Mouse (Mus musculus): ENCODE results near the gene Tnr. TPM values are rescaled to one million over a fixed set of nuclear protein-coding genes. Genes with fewer than 3 reads are reported as not detected.

Gene Tnr
- polyA plus RNA-seq, 1 experiment from 2014 or later, result 2.0 TPM

DNA sequence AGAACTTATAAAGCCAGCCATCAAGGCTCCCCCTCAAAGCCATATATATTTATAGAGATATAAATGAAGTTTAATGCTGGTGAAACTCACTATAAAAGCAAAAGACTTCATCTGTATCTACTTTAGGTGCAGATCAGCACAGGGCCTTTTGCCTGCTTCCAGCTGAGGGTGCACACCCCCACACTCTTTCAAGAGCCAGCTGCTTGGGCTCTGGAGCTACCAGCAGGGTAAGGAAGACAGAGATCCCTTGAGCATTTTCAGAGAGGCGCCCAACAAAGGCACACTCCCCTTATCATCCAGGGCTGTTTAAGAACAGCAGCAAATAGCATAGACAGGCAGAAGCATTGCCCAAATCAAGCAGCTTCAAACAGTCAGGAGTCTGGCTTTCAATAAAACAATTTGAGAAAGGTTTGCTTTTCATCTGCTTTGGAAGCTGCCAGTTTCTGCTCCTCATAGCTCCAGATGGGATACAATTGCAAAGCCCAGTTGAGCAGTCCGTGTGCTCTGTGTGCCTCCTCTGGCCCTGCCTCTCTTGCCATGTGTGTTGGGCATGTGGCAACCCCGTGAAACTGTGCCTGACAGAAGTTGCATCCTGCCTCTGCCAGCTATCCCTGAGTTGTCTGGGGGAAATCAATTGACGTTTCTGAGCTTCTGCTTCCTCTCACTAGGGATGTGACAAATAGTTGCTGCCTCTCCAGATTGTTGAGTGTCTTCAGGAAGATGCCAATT lies 9.4 kb downstream of the Tnr start:
- no peaks in the 10 kb centered on the region for H3K9me3 ChIP-seq
- no peak overlapping the region for H3K27ac ChIP-seq
- H3K9ac ChIP-seq, result no peak overlapping the region
- H3K4me3 ChIP-seq, result no peak overlapping the region
- 58% methylated on average over 4 of the region's 4 CpGs for WGBS
- no peak for ATAC-seq (ENCODE audit: low FRiP score, low read depth)
- H3K36me3 ChIP-seq, result no peaks in the 10 kb centered on the region
- no peak overlapping the region for H3K4me2 ChIP-seq (replicated peaks)
- H3K4me1 ChIP-seq, result peaks cover 9% of the 10 kb centered on the region; the same call in 1 of the 2 replicates
- no peaks in the 10 kb centered on the region for H3K27me3 ChIP-seq (replicated peaks)

DNA sequence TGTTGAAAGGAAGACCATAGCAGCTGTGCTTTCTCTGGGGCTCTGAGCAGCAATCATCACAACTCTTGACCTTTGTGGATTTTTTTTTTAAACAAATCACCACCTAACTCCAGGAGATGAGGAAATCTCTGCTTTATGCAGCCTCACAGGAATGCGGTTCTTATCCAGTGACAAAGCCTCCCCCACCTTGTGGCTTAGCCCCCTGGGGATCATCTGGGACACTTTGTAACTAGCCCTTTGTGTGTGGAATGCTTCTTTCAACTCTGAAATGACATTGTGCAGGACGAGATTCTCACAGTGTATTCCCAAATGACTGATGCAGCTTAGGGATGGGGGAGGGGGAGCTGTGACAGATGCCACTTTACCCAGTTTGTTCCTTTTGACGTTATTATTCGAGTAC lies 12.0 kb downstream of the Tnr start:
- Histone ChIP-seq H3K9me3 (no peaks in the 10 kb centered on the region), H3K4me3 (no peak overlapping the region), H3K9ac (no peak overlapping the region), H3K27ac (no peak overlapping the region), H3K4me1 (peaks cover 9% of the 10 kb centered on the region; the same call in 1 of the 2 replicates), H3K36me3 (no peaks in the 10 kb centered on the region), H3K27me3 (replicated peaks) (no peaks in the 10 kb centered on the region), H3K4me2 (replicated peaks) (no peak overlapping the region)
- no peak for ATAC-seq (ENCODE audit: low FRiP score, low read depth)
- 12% methylated on average over 4 of the region's 4 CpGs for WGBS

DNA sequence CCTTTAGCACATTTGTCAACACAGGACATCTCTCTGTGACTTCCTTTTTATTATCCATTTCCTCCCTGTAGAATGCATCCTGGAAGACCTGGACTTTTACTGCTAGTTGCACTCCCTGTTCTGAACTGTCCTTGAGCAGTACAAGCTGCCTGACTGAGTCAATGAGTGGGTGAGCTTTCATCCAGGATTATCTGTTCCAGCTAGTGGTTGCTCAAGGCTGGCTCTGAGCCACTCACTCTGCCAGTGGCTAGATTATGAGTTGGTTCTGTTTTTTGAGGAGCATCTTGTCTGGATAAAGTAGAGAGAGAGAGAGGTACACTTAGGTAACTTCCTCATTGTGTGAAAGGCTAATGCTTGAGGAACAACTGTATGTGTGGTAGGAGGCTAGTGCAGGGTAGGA lies 14.0 kb downstream of the Tnr start:
- Histone ChIP-seq H3K4me2 (replicated peaks) (no peak overlapping the region), H3K4me3 (no peak overlapping the region), H3K9me3 (no peaks in the 10 kb centered on the region), H3K27me3 (replicated peaks) (no peaks in the 10 kb centered on the region), H3K27ac (no peak overlapping the region), H3K4me1 (peaks cover 9% of the 10 kb centered on the region; the same call in 1 of the 2 replicates), H3K36me3 (no peaks in the 10 kb centered on the region), H3K9ac (no peak overlapping the region)
- no peak for ATAC-seq (ENCODE audit: low FRiP score, low read depth)

DNA sequence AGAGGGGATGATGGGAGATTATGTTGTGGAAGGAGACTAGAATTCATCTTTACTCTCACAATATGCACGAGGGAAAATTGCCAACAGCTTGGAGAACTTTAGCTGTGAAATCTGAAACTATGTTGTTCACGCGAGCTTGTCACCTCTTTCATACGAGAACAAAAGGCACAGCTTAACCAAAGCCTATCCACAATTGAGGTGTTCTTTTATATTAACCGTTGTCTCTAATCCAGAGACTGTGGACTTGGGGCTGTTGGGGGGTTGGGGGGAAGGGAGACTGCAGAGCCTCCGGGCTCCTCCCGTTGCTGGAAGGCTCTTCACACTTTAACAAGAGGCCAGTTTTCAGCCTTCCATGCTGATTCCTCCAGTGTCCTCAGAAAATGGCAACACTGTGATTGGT lies 14.5 kb downstream of the Tnr start:
- no peaks in the 10 kb centered on the region for H3K27me3 ChIP-seq (replicated peaks)
- H3K4me1 ChIP-seq, result peaks cover 9% of the 10 kb centered on the region; the same call in 1 of the 2 replicates
- no peak for ATAC-seq (ENCODE audit: low FRiP score, low read depth)
- no peak overlapping the region for H3K27ac ChIP-seq
- WGBS, result 44% methylated on average over 7 of the region's 7 CpGs
- no peaks in the 10 kb centered on the region for H3K36me3 ChIP-seq
- no peak overlapping the region for H3K9ac ChIP-seq
- no peak overlapping the region for H3K4me2 ChIP-seq (replicated peaks)
- no peaks in the 10 kb centered on the region for H3K9me3 ChIP-seq
- no peak overlapping the region for H3K4me3 ChIP-seq

DNA sequence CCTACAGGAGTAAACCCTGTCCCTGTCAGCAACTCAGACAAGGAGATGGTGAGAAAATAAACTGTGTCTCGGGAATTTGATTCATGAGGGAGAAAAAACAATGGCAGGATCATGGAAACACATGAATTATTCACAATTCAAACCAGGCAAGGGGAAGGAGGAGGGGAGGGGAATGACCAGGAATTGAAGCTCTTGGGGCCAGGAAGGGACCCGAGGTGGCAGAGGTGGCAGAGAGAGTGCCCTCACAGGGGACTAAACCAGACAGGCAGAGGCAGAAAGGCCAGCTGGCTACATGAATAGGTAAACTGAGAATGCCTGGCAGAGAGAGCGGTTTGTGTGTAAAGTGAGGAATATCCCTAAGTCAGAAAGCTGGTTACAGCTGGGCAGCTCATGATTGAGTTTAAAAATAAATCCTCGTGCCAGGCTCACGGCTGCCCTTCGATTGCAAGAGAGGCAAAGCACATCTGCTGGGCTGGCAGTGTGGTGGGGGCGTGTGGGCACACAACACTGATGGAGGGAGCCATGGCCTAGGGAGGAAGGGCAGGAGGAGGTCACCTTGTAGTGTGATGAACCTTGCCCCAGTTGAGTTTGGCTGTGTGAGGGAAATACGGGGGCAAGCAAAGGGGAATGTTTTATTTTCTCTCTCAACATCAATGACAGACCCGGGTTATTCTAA lies 22.0 kb downstream of the Tnr start:
- H3K4me3 ChIP-seq, result no peak overlapping the region

DNA sequence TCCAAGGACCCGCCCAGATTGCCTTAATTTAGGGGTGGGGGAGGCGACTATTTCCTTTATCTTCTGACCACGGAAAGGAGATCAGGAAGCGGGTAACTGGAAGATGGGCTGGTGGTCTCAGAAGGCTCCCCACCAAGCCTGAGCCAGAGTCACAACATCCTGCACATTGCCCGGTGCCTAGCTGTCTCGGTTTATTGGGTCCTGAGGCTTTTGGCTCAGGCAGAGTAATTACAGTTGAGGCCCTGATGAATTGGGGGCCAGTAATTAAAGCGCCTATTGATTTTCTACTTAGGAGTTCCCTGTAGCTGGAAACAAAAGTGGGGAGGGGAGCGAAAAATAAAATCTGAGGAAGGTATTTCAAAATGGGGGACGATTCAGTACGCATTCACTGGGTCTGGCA lies 27.5 kb downstream of the Tnr start:
- H3K27me3 ChIP-seq (replicated peaks), result no peaks in the 10 kb centered on the region
- no peak for ATAC-seq (ENCODE audit: low FRiP score, low read depth)
- H3K36me3 ChIP-seq, result no peaks in the 10 kb centered on the region
- 32% methylated on average over 10 of the region's 10 CpGs for WGBS
- H3K9ac ChIP-seq, result no peak overlapping the region
- no peak overlapping the region for H3K27ac ChIP-seq
- H3K4me2 ChIP-seq (replicated peaks), result no peak overlapping the region
- H3K4me3 ChIP-seq, result no peak overlapping the region
- H3K9me3 ChIP-seq, result no peaks in the 10 kb centered on the region
- H3K4me1 ChIP-seq, result peaks cover 7% of the 10 kb centered on the region; the same call in 1 of the 2 replicates

More for the DNA sequence above, 22.0 kb downstream of the Tnr start:
- H3K4me2 ChIP-seq (replicated peaks), result no peak overlapping the region
- H3K27me3 ChIP-seq (replicated peaks), result no peaks in the 10 kb centered on the region
- no peak overlapping the region for H3K27ac ChIP-seq
- no peaks in the 10 kb centered on the region for H3K36me3 ChIP-seq
- ATAC-seq (ENCODE audit: low FRiP score, low read depth), result no peak
- no peaks in the 10 kb centered on the region for H3K9me3 ChIP-seq
- peaks cover 7% of the 10 kb centered on the region; the same call in 1 of the 2 replicates for H3K4me1 ChIP-seq
- H3K9ac ChIP-seq, result no peak overlapping the region
- 67% methylated on average over 9 of the region's 9 CpGs for WGBS

DNA sequence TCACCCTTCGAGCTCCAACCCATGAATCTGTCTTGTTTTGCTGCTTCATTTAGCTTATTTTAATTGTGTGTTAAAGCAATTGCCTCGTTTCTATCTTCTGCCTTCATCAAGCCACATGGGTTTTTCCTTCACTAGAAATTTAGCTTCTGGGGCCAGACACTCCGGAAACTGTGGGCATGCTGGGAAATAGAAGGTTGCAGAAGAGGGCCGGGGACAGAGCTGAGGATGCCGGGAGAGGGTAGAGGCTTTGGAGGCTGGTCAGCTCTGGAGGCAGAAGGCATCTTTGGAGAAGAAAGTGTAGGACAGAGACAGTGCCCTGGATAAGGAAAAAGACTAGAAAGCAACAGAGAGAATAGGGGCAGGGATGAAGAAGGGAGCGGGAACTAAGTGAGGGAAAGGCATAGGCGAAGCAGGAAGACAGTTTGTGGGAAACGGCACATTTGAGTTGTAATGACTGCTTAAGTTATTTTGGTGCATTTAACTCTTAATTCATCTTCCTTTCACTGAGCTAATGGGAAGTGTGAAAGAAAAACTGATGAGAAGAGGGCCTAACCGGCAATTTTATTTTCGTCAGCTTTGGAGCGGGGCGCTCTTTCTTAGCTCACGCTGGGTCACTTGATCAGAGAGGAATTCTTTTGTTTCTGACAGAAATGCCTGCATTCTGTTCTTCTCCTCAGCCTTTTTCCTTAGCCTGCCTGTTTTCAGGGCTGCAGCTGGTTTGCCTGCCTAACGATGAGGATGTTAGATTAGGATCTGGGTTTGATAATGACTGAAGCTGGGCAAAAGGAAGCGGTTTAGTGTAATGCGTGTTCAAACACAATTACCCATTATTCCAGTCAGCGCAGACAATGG lies 28.2 kb downstream of the Tnr start:
- H3K9ac ChIP-seq, result no peak overlapping the region
- no peaks in the 10 kb centered on the region for H3K27me3 ChIP-seq (replicated peaks)
- no peaks in the 10 kb centered on the region for H3K9me3 ChIP-seq
- H3K4me1 ChIP-seq, result peaks cover 7% of the 10 kb centered on the region; the same call in 1 of the 2 replicates
- H3K27ac ChIP-seq, result no peak overlapping the region
- H3K4me2 ChIP-seq (replicated peaks), result peak overlapping the region; percentile 31; the same call in 1 of the 2 replicates
- no peaks in the 10 kb centered on the region for H3K36me3 ChIP-seq
- no peak overlapping the region for H3K4me3 ChIP-seq
- ATAC-seq (ENCODE audit: low FRiP score, low read depth), result 0 out of 2 replicates have a peak, but pooled peaks have one; percentile 41
- 27% methylated on average over 17 of the region's 17 CpGs for WGBS

DNA sequence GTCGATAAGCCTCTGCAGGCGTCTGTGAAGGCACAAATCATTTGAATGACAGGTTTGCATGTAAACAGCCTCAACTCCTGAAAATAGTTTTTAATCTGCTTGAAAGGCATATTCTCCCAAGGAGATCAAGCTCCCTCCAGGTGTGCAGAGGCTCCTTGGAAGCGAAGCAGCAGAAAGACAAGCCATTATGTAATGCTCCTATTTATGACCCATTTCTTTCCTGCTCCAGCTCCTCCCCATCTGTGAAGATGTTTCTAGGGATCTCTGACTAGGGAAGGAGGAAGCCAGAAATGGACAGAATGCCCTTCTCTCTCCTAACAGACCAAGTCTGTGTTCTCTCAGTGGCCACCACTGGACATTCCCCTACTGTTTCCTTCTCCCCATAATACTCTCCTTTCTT lies 38.0 kb downstream of the Tnr start:
- H3K27ac ChIP-seq, result no peak overlapping the region
- H3K9me3 ChIP-seq, result no peaks in the 10 kb centered on the region
- H3K4me2 ChIP-seq (replicated peaks), result no peak overlapping the region
- no peak for ATAC-seq (ENCODE audit: low FRiP score, low read depth)
- H3K9ac ChIP-seq, result no peak overlapping the region
- WGBS, result 75% methylated on average over 3 of the region's 3 CpGs
- H3K27me3 ChIP-seq (replicated peaks), result no peaks in the 10 kb centered on the region
- H3K4me1 ChIP-seq, result no peaks in the 10 kb centered on the region
- H3K36me3 ChIP-seq, result no peaks in the 10 kb centered on the region
- H3K4me3 ChIP-seq, result no peak overlapping the region

DNA sequence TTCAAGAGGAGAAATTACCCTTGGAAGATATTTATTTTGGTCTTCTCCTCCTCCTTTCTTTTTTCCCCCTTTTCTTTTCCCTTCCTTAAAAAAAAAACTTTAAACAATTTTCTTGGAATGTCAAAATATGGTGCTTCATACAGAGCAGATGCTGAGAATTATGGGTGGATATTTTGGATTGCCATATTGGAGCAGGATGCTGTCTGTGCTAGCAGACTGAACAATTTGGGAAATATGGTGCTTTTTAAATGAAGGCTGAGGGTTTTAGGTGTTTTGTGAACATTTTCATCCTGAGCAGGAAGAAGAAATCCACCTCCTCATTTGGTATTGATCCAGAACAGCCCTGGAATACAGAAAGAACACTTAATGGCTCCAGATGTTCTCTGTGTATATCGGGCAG lies 41.6 kb downstream of the Tnr start:
- no peak overlapping the region for H3K4me2 ChIP-seq (replicated peaks)
- no peak for ATAC-seq (ENCODE audit: low FRiP score, low read depth)
- H3K9me3 ChIP-seq, result no peaks in the 10 kb centered on the region
- no peaks in the 10 kb centered on the region for H3K4me1 ChIP-seq
- WGBS, result 92% methylated on average over 1 of the region's 1 CpGs
- no peaks in the 10 kb centered on the region for H3K27me3 ChIP-seq (replicated peaks)
- H3K27ac ChIP-seq, result no peak overlapping the region
- H3K4me3 ChIP-seq, result no peak overlapping the region
- H3K9ac ChIP-seq, result no peak overlapping the region
- H3K36me3 ChIP-seq, result no peaks in the 10 kb centered on the region

DNA sequence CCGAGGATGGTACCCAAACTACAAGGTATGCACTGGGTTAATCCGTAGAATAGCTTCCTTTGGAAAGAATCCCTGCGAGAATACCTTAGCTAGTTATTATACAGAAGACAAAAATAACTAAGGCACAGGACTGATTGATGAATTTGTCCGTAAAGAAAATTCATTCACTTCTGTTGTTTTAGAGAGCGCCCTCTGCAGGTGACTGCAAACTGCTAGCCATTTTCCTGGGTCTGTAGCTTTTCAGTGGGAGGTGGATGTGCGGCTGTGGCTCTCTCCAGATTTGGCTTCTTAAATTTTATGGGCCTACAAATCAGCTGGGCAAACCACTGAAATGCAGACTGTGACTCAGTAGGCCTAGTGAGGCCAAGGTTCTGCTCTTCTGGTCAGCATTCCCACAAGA lies 42.5 kb downstream of the Tnr start:
- H3K4me3 ChIP-seq, result no peak overlapping the region
- no peaks in the 10 kb centered on the region for H3K27me3 ChIP-seq (replicated peaks)
- H3K4me1 ChIP-seq, result no peaks in the 10 kb centered on the region
- no peaks in the 10 kb centered on the region for H3K9me3 ChIP-seq
- H3K27ac ChIP-seq, result no peak overlapping the region
- no peak overlapping the region for H3K9ac ChIP-seq
- WGBS, result 81% methylated on average over 6 of the region's 6 CpGs
- H3K36me3 ChIP-seq, result no peaks in the 10 kb centered on the region
- no peak for ATAC-seq (ENCODE audit: low FRiP score, low read depth)
- H3K4me2 ChIP-seq (replicated peaks), result no peak overlapping the region

DNA sequence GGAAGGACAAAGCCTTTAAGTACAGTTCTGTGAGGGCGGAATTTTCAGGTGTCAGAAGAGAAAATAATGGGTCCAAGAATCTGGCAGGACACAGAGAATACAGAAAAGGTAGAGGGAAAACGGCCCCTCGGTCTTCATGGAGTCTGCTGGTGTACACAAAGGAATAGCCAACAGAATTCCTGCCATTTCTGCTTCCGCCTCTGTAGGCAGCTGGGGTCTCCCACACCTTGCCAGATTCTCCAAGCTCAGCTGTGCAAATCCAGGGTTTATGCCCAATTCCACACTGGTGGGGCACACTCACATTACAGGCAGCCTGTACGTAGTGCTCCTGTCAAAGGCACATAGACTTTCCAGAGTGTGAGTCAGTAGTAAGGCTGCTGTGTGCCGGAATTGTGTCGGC lies 43.6 kb downstream of the Tnr start:
- Histone ChIP-seq H3K9ac (no peak overlapping the region), H3K4me3 (no peak overlapping the region), H3K4me1 (no peaks in the 10 kb centered on the region), H3K4me2 (replicated peaks) (no peak overlapping the region), H3K36me3 (no peaks in the 10 kb centered on the region), H3K27me3 (replicated peaks) (no peaks in the 10 kb centered on the region), H3K27ac (no peak overlapping the region), H3K9me3 (no peaks in the 10 kb centered on the region)
- ATAC-seq (ENCODE audit: low FRiP score, low read depth), result no peak
- 87% methylated on average over 7 of the region's 7 CpGs for WGBS

DNA sequence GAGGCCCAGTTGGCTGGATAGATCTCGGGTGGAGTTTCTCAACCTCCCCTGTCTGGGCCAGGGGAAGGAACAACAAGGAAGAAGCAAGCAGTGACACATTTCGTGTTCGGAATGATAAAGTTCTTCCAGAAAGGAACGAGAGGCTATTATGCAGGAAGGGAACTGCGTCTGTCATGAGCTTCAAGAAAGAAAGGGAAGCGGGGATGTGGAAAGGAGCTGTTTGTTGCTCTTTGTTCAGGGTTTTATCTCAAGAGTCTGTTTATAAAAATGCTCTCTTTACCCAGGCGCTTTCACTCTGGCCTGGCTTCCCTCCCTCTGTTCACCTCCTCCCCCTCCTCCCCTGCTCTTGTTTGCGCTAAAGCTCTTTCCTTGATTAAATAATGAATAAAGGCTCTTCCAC lies 46.7 kb downstream of the Tnr start:
- Histone ChIP-seq H3K4me2 (replicated peaks) (no peak overlapping the region), H3K9ac (no peak overlapping the region), H3K4me1 (no peaks in the 10 kb centered on the region), H3K9me3 (no peaks in the 10 kb centered on the region), H3K36me3 (no peaks in the 10 kb centered on the region), H3K27ac (no peak overlapping the region), H3K27me3 (replicated peaks) (no peaks in the 10 kb centered on the region), H3K4me3 (no peak overlapping the region)
- 51% methylated on average over 8 of the region's 8 CpGs for WGBS
- 0 out of 2 replicates have a peak, but pooled peaks have one; percentile 13 for ATAC-seq (ENCODE audit: low FRiP score, low read depth)

All from neural tube, embryonic 12.5 days (tissue).